Mouse (Mus musculus) stomach, postnatal 0 days (tissue): Measurements from ENCODE around the gene Rrp8.

Source experiments
- CTCF ChIP-seq: IDR thresholded peaks from 2 replicates; pipeline ENCODE4 v1.5.1; 2016; ENCODE audit warnings: antibody characterized with exemption, low read depth, mild to moderate bottlenecking, moderate library complexity
- EP300 ChIP-seq: optimal IDR thresholded peaks from 2 replicates; pipeline ENCODE3; 2016; ENCODE audit warnings: antibody characterized with exemption

- TF ChIP-seq CTCF, result no peak
- no peak for TF ChIP-seq EP300
These were observed 35.9 kb upstream of the Rrp8 start for GRCm38 (mm10) chr7:105773041-105773440.
